Mouse (Mus musculus) brain, adult 2 months (tissue): ENCODE results near the gene Tas2r124.

Experiments used
- DNase-seq: peaks from one replicate; pipeline ENCODE4 v3.0.0; 2011; ENCODE audit warnings: low read depth, low spot score

Tas2r124 gene

DNA sequence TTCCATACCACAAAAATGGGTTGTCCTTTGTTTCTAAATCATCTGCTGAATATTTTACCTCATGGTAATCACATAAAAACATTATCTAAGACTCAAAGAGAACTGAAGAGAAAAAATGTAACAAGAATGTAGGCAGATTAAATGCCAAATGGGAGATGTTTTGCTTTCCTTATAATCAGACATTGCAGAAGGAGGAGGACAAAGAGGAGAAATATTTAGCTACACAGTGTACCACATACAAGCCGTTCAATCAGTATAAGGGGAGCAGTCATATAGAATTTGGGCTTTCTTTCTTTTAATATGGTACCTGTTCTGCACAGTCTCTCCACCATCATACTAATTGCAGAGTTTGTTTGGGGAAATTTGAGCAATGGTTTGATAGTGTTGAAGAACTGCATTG is at the start of gene Tas2r124:
Gene Tas2r124 (plus strand): TSS at position 301 of the 400 bp plus-strand sequence.
- DNase-seq, result no peak

DNA sequence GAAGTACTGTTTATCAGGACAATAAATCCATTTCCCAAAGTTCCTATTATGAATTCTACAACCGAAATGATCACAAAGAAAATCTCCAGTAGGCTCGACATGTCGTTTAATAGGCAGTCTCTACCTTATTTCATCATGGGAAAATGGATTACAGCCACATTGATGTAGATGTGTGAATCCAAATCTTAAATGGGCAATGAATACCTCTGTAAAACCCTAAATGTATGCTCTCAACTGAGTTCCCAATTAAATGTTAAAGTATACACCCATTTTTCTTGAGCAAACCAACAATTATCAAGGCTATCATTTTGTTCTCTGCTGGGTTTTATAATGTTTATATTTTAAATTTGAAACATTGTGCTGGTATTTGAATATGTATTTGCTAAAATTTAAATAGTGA is 42.7 kb upstream of the Tas2r124 start, which contains the start of gene Tas2r122:
Gene Tas2r122 (minus strand): TSS at position 101 of the 400 bp plus-strand sequence.
- no peak for DNase-seq

DNA sequence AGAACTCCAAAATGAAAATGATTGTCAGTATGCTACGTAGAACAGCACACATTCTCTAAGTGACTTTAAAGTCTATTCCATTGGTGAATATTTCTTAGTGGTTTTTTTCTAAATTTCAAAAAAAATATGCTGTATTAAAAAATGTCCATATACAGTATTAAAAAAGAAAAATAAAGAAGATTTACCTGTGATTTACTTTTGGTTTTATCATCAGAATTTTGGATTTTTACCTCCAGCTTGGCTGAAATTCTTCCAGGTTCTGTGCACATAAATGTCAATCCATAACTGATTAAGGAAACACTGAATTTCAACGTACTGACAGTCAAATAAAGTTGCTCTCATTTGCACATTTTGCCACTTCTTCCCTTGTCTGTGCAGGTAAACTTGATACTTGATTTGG is 16.6 kb upstream of the Tas2r124 start, which contains the start of gene Tas2r115:
Gene Tas2r115 (minus strand): TSS at position 101 of the 400 bp plus-strand sequence.
- DNase-seq, result no peak

DNA sequence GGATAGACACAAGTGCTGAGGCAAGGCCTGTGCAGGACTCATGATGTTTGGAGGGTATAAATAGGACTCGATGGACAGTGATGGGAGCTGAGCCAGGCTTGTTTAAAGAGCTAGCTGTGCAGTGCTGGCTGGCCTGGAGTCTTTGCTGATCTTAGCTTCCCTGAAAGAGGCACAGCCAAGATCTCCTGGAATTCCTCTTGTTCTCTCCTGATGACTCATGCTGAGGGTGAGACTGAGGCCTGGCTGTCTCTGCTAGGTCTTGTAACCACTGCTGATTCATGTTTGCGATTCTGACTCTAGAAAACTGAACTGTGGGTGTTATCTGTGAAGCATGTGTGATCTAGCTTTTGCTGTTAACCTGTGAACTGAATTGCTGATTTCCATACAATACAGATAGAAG is 4.3 kb upstream of the Tas2r124 start:
- peak; percentile 59 for DNase-seq

DNA sequence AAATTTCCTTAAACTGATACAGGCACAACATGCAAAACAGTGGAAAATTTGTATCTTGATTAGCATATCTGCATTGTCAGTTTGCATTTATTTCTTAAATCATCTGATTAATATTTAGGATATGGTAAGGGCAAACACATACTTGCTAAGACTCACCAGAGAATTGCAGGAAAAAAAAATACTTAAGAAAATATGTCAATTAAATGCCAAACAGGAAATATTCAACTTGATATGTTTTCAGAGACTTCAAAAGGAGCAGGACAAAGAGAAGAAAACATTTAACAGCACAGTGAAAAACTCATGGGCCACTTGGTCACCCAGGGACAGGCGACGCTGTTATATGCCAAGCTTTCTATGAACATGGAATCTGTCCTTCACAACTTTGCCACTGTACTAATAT is 7.3 kb downstream of the Tas2r124 start, which contains the start of gene Tas2r102:
Gene Tas2r102 (plus strand): TSS at position 301 of the 400 bp plus-strand sequence.
- DNase-seq, result no peak

DNA sequence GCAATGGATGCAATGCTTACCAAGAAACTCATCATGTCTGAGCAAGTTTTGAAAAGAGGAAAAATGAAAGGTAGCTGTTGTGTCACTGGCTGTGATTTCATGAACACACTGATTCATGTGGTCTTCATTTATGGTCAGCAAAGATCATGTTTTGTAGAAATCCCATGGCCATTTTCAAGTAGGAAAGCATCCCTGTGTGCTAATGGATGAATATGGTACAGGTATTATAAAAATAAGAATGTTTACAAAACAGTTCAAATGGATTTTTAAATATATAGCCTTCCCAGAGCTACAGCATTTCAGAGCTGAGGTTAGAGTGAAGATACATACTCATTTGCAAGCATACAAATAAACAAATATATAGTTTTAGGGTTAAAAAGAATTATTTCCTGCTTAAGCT is 23.5 kb downstream of the Tas2r124 start, which contains the start of gene Tas2r136:
Gene Tas2r136 (minus strand): TSS at position 101 of the 400 bp plus-strand sequence.
- no peak for DNase-seq

DNA sequence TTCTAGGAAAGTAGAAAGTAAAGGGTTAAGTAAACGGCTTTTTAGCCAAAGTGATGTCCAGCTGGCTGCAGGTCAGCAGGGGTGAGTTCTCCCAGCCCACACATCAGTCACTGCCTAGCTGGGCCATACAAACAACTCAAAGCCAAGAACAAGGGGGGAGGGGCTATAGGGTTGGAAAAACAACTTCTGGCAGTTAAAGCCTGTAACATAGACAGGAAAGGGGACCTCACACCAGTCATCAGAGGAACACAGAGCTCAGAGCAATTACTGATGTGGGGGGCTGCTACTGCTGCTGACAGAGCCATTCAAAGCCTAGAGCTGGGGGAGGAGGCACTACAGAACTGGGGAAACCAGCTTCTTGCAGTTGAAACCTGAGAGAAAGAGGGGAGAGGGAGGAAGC is 40.9 kb downstream of the Tas2r124 start:
- DNase-seq, result no peak

DNA sequence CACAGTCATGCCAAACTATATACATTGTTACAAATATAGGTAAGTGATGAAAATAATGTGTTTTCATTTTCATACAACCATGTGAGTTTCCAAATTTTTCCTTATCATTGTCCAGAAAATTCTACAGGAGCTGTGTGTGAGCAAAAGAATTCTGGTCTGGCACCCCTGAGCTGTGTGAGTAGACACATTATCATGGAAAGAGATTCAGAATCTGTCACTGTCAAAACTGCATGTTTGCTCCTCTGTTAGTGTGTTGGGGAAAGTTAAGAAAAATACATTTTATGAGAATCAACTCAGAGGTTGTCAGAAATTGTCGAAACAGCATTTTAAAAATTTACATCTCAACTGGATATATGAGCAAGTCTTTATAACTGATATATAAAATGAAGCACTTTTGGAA is 48.0 kb downstream of the Tas2r124 start, which contains the start of gene Tas2r117:
Gene Tas2r117 (plus strand): TSS at position 301 of the 400 bp plus-strand sequence.
- no peak for DNase-seq
